Mouse (Mus musculus): Measurements from ENCODE around the gene 4430402I18Rik. TPM values are rescaled to one million over a fixed set of nuclear protein-coding genes. Genes with fewer than 3 reads are reported as not detected.

4430402I18Rik gene
- total RNA-seq, 1 experiment from 2014 or later = not detected

- ATAC-seq (replicated peaks; ENCODE audit: low read depth, poor library complexity, severe bottlenecking) = no peak
Measured at GRCm38 (mm10) chr19:28908186-28908585, 59.4 kb downstream of the 4430402I18Rik start.

DNA sequence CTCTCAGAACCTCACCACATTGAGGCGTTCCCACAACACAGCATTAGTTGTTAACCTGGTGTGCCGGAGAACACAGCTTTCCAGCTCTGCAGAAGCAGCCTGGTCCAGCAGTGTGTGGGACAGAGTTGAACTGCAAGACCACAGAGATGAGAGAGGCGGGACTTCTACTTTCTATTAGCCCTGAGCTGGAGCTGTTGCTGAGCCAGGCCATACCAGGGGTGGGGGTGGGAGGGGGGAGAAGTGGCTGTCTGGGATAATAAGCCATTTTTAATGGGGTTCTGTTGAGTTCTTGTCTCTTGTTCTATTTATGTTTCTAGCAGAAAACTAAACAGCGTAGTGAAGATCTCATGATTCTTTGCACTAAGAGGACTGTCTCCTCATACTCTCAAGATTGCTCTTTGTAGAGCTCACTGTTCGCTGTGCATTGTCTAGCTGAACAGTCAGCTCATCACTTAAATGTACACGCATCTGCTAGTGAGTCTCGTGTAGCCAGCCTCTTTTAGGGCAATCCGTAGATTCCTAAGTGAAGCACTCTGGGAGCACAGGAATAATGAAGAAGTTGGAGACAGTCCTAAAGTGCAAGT is 64.0 kb downstream of the 4430402I18Rik start:
- ATAC-seq (replicated peaks; ENCODE audit: low read depth, poor library complexity, severe bottlenecking) = no peak

GRCm38 (mm10) chr19:28902806-28903205 is 64.8 kb downstream of the 4430402I18Rik start:
- no peak for ATAC-seq (replicated peaks; ENCODE audit: low read depth, poor library complexity, severe bottlenecking)

DNA sequence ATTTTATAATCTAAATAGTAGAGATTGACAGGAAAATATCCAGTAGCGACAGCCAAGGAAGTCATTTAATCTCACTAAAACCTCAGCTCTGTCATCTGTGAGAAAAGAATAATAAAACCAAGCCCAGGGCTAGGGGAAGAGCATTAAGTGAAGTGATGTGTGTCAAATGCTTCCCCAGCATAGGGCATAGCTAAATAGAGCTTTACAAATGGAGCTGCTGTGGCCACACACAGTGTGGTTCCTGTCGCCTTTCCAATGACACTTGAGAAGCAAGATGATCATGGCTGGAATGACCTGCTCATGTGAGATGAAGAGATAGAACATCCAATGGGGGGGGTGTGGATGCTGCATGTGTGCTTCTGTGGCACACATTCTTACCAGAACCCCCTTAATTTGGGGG is 65.5 kb downstream of the 4430402I18Rik start:
- ATAC-seq (replicated peaks; ENCODE audit: low read depth, poor library complexity, severe bottlenecking) = no peak

DNA sequence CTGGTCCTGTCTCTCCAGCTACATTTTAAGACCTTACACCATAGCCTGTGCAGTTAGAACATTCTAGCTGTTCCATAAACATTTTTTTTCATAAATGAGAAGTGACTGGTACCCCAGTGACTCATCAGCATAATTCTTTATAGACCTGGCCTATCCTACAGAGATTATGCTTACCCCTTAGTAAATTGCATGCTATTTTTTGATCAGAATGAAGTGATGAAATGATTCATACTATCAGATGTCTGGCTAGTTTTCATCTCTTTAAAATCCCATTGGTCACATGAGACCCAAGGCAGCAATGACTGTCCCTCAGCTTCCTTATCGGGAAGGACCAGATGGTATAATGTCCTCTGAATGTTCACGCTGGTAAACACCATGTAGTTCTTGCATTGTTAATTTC is 66.8 kb downstream of the 4430402I18Rik start:
- no peak for ATAC-seq (replicated peaks; ENCODE audit: low read depth, poor library complexity, severe bottlenecking)

DNA sequence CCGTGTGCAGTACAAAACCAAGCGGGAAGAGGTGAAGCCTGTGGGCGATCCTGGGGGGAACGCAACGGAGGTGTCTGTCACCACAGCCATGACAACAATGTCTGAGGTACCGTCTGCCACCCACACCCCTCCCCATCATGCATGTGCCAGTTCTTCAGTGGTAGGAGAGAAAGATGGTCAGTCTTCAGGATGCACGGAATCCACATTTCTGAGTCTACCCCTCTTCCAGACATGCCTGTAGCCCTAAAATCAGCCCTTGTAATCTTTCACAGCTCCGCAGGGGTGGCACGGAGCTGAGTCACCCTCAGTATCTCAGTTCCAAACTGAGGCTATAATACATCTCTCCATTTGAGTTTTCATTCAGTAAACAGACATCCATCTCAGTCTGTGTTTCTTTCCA is 70.1 kb downstream of the 4430402I18Rik start:
- no peak for ATAC-seq (replicated peaks; ENCODE audit: low read depth, poor library complexity, severe bottlenecking)

DNA sequence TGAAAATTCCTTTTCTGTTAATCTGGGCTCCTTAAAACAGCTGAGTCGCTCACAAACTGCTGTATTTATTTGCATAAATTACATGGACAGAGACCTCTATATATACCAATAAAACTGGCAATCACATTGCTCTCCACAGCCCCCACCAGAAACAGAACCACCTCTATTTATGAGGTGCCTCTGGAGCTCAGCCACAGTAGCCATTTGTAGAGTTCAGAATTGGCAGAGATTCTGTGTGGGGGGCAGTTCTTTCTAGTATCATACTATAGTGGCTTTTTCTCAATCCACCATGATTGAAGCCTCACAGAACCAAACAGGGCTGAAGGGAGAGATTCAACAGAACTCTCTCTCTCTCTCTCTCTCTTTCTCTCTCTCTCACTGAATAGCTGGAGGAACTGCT is 71.0 kb downstream of the 4430402I18Rik start:
- ATAC-seq (replicated peaks; ENCODE audit: low read depth, poor library complexity, severe bottlenecking) = no peak

- ATAC-seq (replicated peaks; ENCODE audit: low read depth, poor library complexity, severe bottlenecking) = no peak
Measured at GRCm38 (mm10) chr19:28891864-28892263, 75.7 kb downstream of the 4430402I18Rik start.

DNA sequence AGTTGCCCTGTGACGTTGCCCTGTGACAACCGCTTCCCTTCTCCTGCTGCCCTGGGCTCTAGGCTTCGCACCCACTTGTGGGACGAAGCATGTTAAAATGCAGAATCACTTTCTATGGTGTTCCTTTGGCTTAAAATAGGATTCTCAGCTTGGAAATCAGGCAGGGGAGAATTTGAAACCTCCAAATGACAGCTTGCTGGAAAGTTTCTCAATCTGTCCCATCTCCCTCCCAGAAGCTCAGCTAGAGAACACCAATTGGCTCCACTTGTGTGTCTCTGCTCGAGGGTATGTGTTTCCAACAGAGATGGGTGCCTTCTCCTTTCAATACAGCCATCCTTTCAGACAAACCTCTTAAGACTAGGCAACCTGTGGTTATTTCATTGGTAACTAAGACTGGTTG is 76.4 kb downstream of the 4430402I18Rik start:
- ATAC-seq (replicated peaks; ENCODE audit: low read depth, poor library complexity, severe bottlenecking) = no peak

DNA sequence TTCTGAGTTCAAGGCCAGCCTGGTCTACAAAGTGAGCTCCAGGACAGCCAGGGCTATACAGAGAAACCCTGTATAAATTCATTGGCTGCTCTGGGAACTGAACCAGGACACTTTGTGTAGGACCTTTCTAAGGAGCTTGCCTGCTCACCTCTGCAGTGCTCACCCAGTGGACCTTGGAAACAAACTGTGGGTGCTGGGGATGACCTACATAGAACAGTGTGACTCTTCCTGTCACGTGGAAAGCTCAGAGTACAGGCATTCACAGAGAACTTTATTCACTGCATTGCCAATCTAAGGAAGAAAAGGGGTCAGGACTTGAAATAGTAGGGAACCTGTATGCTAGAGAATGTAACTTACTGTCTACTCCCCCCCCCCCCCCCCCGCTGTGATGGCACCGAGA is 78.3 kb downstream of the 4430402I18Rik start:
- ATAC-seq (replicated peaks; ENCODE audit: low read depth, poor library complexity, severe bottlenecking) = no peak

- no peak for ATAC-seq (replicated peaks; ENCODE audit: low read depth, poor library complexity, severe bottlenecking)
Measured at GRCm38 (mm10) chr19:28888496-28888895, 79.1 kb downstream of the 4430402I18Rik start.

DNA sequence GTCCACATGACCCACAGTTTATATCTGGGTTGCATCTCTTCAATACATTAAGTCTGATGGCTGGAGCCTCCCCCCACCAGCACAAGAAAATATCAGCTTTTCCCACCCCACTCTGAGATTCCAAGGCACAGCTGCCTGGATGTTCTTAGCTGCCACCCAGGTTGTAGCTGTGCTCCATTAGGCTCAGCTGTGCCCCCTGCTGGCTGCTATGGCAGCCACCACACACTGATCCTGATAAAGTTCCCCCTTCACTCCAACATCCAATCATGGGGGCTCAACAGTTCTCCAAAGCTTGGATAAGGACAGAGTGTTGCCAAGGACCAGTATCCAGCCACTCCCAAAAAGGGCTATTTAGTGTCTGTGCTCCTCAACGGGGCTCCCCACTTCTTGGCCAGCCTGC is 84.5 kb downstream of the 4430402I18Rik start:
- peak; percentile 56; the same call in 1 of the 2 replicates for ATAC-seq (replicated peaks; ENCODE audit: low read depth, poor library complexity, severe bottlenecking)

GRCm38 (mm10) chr19:28879476-28879875 is 88.1 kb downstream of the 4430402I18Rik start:
- no peak for ATAC-seq (replicated peaks; ENCODE audit: low read depth, poor library complexity, severe bottlenecking)

DNA sequence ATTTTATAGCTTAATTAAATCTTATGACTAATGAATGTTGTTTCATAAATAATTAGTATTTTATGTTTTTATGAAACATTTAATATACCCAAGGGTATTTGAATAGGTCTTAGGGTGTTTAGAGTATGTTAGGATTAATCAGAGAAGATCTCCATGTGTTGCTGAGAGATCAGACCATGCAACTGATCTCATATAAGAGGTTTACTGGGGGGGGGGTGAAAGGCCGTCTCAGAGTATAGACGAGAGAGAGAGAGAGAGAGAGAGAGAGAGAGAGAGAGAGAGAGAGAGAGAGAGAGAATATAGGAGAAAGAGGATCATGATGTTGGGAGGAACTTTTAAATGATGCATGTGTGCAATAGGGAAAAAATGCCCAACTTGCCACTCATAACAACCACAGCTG is 97.2 kb downstream of the 4430402I18Rik start:
- ATAC-seq (replicated peaks; ENCODE audit: low read depth, poor library complexity, severe bottlenecking) = no peak

GRCm38 (mm10) chr19:28869251-28869855 is 98.2 kb downstream of the 4430402I18Rik start:
- ATAC-seq (replicated peaks; ENCODE audit: low read depth, poor library complexity, severe bottlenecking) = no peak

GRCm38 (mm10) chr19:28865501-28865900 is 102.1 kb downstream of the 4430402I18Rik start:
- no peak for ATAC-seq (replicated peaks; ENCODE audit: low read depth, poor library complexity, severe bottlenecking)

GRCm38 (mm10) chr19:28864981-28865380 is 102.6 kb downstream of the 4430402I18Rik start:
- no peak for ATAC-seq (replicated peaks; ENCODE audit: low read depth, poor library complexity, severe bottlenecking)

GRCm38 (mm10) chr19:28863626-28864025 is 104.0 kb downstream of the 4430402I18Rik start:
- ATAC-seq (replicated peaks; ENCODE audit: low read depth, poor library complexity, severe bottlenecking) = no peak

DNA sequence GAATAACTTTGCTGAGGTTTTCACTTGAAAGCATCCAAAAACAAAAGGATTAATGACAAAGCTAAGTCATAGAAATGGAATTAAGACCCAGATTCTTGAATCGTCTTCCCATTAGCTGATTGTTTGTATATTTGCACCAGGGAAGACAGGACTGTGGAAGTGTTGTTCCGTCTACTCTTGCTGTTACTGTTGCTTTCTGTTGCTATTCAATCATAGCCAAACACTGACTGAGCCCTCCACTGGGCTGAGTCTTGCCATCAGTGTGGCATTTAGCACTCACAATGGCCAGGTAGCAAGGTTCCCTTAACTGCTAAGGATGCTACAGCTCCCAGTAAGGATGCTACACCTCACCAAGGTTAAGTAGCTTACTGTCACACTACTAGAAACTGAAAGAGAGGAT is 107.4 kb downstream of the 4430402I18Rik start:
- ATAC-seq (replicated peaks; ENCODE audit: low read depth, poor library complexity, severe bottlenecking) = no peak

- no peak for ATAC-seq (replicated peaks; ENCODE audit: low read depth, poor library complexity, severe bottlenecking)
Measured at GRCm38 (mm10) chr19:28854831-28855230, 112.8 kb downstream of the 4430402I18Rik start.

DNA sequence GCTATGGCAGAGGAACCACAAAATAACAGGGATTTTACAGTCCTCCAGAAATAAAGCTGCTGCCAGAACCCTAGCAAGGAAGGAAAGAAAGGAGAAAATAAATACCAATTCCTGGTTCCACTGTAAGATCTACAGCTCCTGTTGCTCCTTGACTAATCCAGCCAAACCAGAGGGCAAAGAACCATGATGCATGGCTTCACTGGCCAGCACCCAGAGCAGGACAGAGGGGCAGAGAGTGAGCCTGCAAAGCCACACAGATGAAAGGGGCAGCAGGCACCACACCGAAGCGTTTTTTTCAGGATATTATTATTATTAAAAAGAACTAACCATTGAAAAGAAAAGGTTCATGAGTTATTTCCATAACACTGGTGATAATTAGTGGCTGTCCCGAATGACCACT is 115.6 kb downstream of the 4430402I18Rik start:
- no peak for ATAC-seq (replicated peaks; ENCODE audit: low read depth, poor library complexity, severe bottlenecking)

DNA sequence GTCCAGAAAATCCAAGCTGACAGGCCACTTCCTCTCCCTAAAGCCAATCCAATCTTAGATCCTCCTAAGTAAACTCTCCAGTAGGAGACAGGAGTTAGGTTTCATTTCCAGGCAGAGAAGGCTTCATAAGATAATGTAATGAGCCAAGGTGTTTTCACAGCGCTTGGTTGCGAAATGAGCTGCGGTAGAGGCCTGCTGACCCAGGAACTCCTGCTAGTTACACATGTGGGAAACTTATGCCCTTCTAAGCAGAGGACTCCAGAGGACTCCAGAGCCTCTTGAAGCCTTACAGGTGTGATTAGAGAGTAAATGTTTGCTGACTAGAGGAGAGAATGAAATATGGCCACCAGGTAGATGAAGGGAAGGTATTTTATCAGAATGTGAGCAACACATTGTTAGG is 117.1 kb downstream of the 4430402I18Rik start:
- no peak for ATAC-seq (replicated peaks; ENCODE audit: low read depth, poor library complexity, severe bottlenecking)
